Mouse (Mus musculus): Measurements from ENCODE around the gene Trpm2.
"Not testable (repeated sequence)": the region's sequence is repeated elsewhere in the genome, so short reads cannot be mapped to it uniquely, and the experiment has no call there.

Trpm2 gene

GRCm38 (mm10) chr10:77970481-77970880 lies at the start of gene Trpm2:
TSS of gene Trpm2 (minus strand) at chr10:77970563.
- DNase-seq (ENCODE audit: low read depth, low spot score) = no peak

- DNase-seq (ENCODE audit: low read depth, low spot score) = not testable (repeated sequence)
These were observed 49.6 kb upstream of the Trpm2 start for GRCm38 (mm10) chr10:78019984-78020383.

- no peak for DNase-seq (ENCODE audit: low read depth, low spot score)
These were observed 48.9 kb upstream of the Trpm2 start for GRCm38 (mm10) chr10:78019291-78019690.

GRCm38 (mm10) chr10:78018797-78019203 lies 48.4 kb upstream of the Trpm2 start:
- peak; percentile 86 for DNase-seq (ENCODE audit: low read depth, low spot score)

GRCm38 (mm10) chr10:78016366-78016765 lies 46.0 kb upstream of the Trpm2 start:
- no peak for DNase-seq (ENCODE audit: low read depth, low spot score)

GRCm38 (mm10) chr10:78015489-78015888 lies 45.1 kb upstream of the Trpm2 start:
- DNase-seq (ENCODE audit: low read depth, low spot score) = no peak

GRCm38 (mm10) chr10:78012661-78013495 lies 42.5 kb upstream of the Trpm2 start:
- DNase-seq (ENCODE audit: low read depth, low spot score) = no peak

GRCm38 (mm10) chr10:78011116-78011515 lies 40.8 kb upstream of the Trpm2 start:
- DNase-seq (ENCODE audit: low read depth, low spot score) = not testable (repeated sequence)

GRCm38 (mm10) chr10:78010335-78010734 lies 40.0 kb upstream of the Trpm2 start:
- no peak for DNase-seq (ENCODE audit: low read depth, low spot score)

GRCm38 (mm10) chr10:78009945-78010293 lies 39.6 kb upstream of the Trpm2 start, which contains the start of gene Pfkl:
TSS of gene Pfkl (minus strand) at chr10:78010083.
- no peak for DNase-seq (ENCODE audit: low read depth, low spot score)

GRCm38 (mm10) chr10:78009184-78009944 lies 39.0 kb upstream of the Trpm2 start:
- peak; percentile 90 for DNase-seq (ENCODE audit: low read depth, low spot score)

GRCm38 (mm10) chr10:78008169-78008568 lies 37.8 kb upstream of the Trpm2 start:
- DNase-seq (ENCODE audit: low read depth, low spot score) = no peak

GRCm38 (mm10) chr10:78007203-78007602 lies 36.8 kb upstream of the Trpm2 start:
- no peak for DNase-seq (ENCODE audit: low read depth, low spot score)

GRCm38 (mm10) chr10:78005791-78006438 lies 35.6 kb upstream of the Trpm2 start:
- no peak for DNase-seq (ENCODE audit: low read depth, low spot score)

- no peak for DNase-seq (ENCODE audit: low read depth, low spot score)
These were observed 34.2 kb upstream of the Trpm2 start for GRCm38 (mm10) chr10:78004479-78005100.

GRCm38 (mm10) chr10:78002316-78002715 lies 32.0 kb upstream of the Trpm2 start:
- no peak for DNase-seq (ENCODE audit: low read depth, low spot score)

GRCm38 (mm10) chr10:78001796-78002195 lies 31.4 kb upstream of the Trpm2 start:
- no peak for DNase-seq (ENCODE audit: low read depth, low spot score)

GRCm38 (mm10) chr10:78000200-78000599 lies 29.8 kb upstream of the Trpm2 start:
- DNase-seq (ENCODE audit: low read depth, low spot score) = no peak

- DNase-seq (ENCODE audit: low read depth, low spot score) = no peak
These were observed 25.3 kb upstream of the Trpm2 start for GRCm38 (mm10) chr10:77995639-77996038.

GRCm38 (mm10) chr10:77985775-77986174 lies 15.4 kb upstream of the Trpm2 start:
- DNase-seq (ENCODE audit: low read depth, low spot score) = no peak

- DNase-seq (ENCODE audit: low read depth, low spot score) = peak; percentile 85
These were observed 14.3 kb upstream of the Trpm2 start for GRCm38 (mm10) chr10:77984660-77985059.

Measured in forelimb bud, embryonic 11.5 days (tissue).